Mouse (Mus musculus) olfactory bulb, adult 2 months (tissue): ENCODE data around the gene Apba3. TPM values are rescaled to one million over a fixed set of nuclear protein-coding genes. Genes with fewer than 3 reads are reported as not detected.
A peak's percentile ranks its signal among the peaks of the same experiment; 100 is the strongest.

Experiments used
- H3K27ac ChIP-seq: fragments of 200-500 bp; 2 replicates; pipeline ENCODE4 v1.5.1; 2012; ENCODE audit warnings: low read depth, low read length; ENCODE audit not compliant: insufficient read depth
- H3K4me1 ChIP-seq: fragments of 200-500 bp; 2 replicates; pipeline ENCODE4 v1.6.1; 2012; ENCODE audit warnings: low read length; ENCODE audit not compliant: control insufficient read depth, insufficient read depth
- H3K4me3 ChIP-seq: fragments of 200-500 bp; 2 replicates; pipeline ENCODE4 v1.5.1; 2012; ENCODE audit warnings: mild to moderate bottlenecking, low read depth, low read length, moderate library complexity; ENCODE audit not compliant: insufficient read depth
- CTCF ChIP-seq: fragments of 200-500 bp; IDR thresholded peaks from 2 replicates; pipeline ENCODE4 v1.5.1; 2012; ENCODE audit warnings: low read depth, mild to moderate bottlenecking, low read length, moderate library complexity; ENCODE audit not compliant: insufficient read depth
- POLR2A ChIP-seq: fragments of 200-500 bp; IDR thresholded peaks from 2 replicates; pipeline ENCODE4 v1.6.1; 2012; ENCODE audit warnings: mild to moderate bottlenecking, low read depth, low read length, moderate library complexity; ENCODE audit not compliant: insufficient read depth
- WGBS: fragments of 180-500 bp; shearing (Covaris S2); methylation state at CpG from one replicate; pipeline ENCODE4 v1.1.7; 2018; 5-methylcytosine and 5-hydroxymethylcytosine counted together
- polyA plus RNA-seq: library from polyadenylated mRNA; stranded (reverse); fragments of >200 nt; gene quantifications from 2 replicates; pipeline ENCODE4 v1.2.4, GENCODE M21; 2012; ENCODE audit warnings: low replicate concordance; ENCODE audit not compliant: missing spikeins, insufficient read depth, insufficient read length

The Apba3 gene
- polyA plus RNA-seq, 1 experiment: not detected

- no peak overlapping the region for H3K4me3 ChIP-seq
- TF ChIP-seq CTCF: no peak
- no peak for TF ChIP-seq POLR2A
- H3K4me1 ChIP-seq: peaks cover 8% of the 10 kb centered on the region
- WGBS: 80% methylated on average over 5 of the region's 5 CpGs
- H3K27ac ChIP-seq: no peak overlapping the region
Observed at GRCm38 (mm10) chr10:81309571-81309970, 42.8 kb downstream of the Apba3 start.

- WGBS: 81% methylated on average over 13 of the region's 13 CpGs
- Histone ChIP-seq H3K4me3 (no peak overlapping the region), H3K4me1 (peaks cover 2% of the 10 kb centered on the region; the same call in 1 of the 2 replicates), H3K27ac (no peak overlapping the region)
- TF ChIP-seq CTCF (no peak), POLR2A (no peak)
Observed at GRCm38 (mm10) chr10:81313581-81313980, 46.8 kb downstream of the Apba3 start.

- 80% methylated on average over 7 of the region's 7 CpGs for WGBS
- Histone ChIP-seq H3K4me3 (no peak overlapping the region), H3K27ac (no peak overlapping the region), H3K4me1 (peaks cover 7% of the 10 kb centered on the region; the same call in 1 of the 2 replicates)
- TF ChIP-seq CTCF: no peak
- TF ChIP-seq POLR2A: no peak
Observed at GRCm38 (mm10) chr10:81314201-81314600, 47.4 kb downstream of the Apba3 start.

- TF ChIP-seq CTCF: no peak
- TF ChIP-seq POLR2A: no peak
- 93% methylated on average over 16 of the region's 16 CpGs for WGBS
- H3K27ac ChIP-seq: no peak overlapping the region
Observed at GRCm38 (mm10) chr10:81315587-81315986, 48.8 kb downstream of the Apba3 start.

GRCm38 (mm10) chr10:81316338-81317060, 49.7 kb downstream of the Apba3 start:
- Histone ChIP-seq H3K4me3 (no peak overlapping the region), H3K4me1 (peaks cover 19% of the 10 kb centered on the region), H3K27ac (no peak overlapping the region)
- WGBS: 49% methylated on average over 16 of the region's 16 CpGs
- no peak for TF ChIP-seq POLR2A
- no peak for TF ChIP-seq CTCF

More at GRCm38 (mm10) chr10:81315587-81315986, 48.8 kb downstream of the Apba3 start:
- no peak overlapping the region for H3K4me3 ChIP-seq
- peaks cover 19% of the 10 kb centered on the region for H3K4me1 ChIP-seq

GRCm38 (mm10) chr10:81317273-81317672, 50.5 kb downstream of the Apba3 start:
- Histone ChIP-seq H3K4me1 (peaks cover 20% of the 10 kb centered on the region), H3K27ac (no peak overlapping the region), H3K4me3 (no peak overlapping the region)
- no peak for TF ChIP-seq POLR2A
- no peak for TF ChIP-seq CTCF
- WGBS: 33% methylated on average over 20 of the region's 20 CpGs

GRCm38 (mm10) chr10:81318589-81319329, 52.0 kb downstream of the Apba3 start:
- no peak for TF ChIP-seq POLR2A
- 0 out of 2 replicates have a peak, but pooled peaks have one; percentile 4 for TF ChIP-seq CTCF
- peaks cover 24% of the 10 kb centered on the region for H3K4me1 ChIP-seq
- H3K27ac ChIP-seq: no peak overlapping the region
- no peak overlapping the region for H3K4me3 ChIP-seq
- 75% methylated on average over 13 of the region's 13 CpGs for WGBS

GRCm38 (mm10) chr10:81319330-81319699, 52.6 kb downstream of the Apba3 start:
- TF ChIP-seq POLR2A (no peak), CTCF (no peak)
- no peak overlapping the region for H3K4me3 ChIP-seq
- H3K27ac ChIP-seq: 0 out of 2 replicates have a peak overlapping the region, but pooled peaks have one; percentile 99
- 30% methylated on average over 8 of the region's 8 CpGs for WGBS
- H3K4me1 ChIP-seq: peaks cover 24% of the 10 kb centered on the region
